Mouse (Mus musculus) leukemia stem cell, adult 10-12 weeks (primary cell): ENCODE measurements around the gene Igfbpl1. TPM values are rescaled to one million over a fixed set of nuclear protein-coding genes. Genes with fewer than 3 reads are reported as not detected.

Experiments used
- polyA plus RNA-seq: library from polyadenylated mRNA; stranded (reverse); fragments of >175 nt; gene quantifications from 2 replicates; pipeline ENCODE4 v1.2.3, GENCODE M21; 2012; ENCODE audit warnings: low replicate concordance

Igfbpl1 gene
- not detected in 2 replicates for polyA plus RNA-seq

DNA sequence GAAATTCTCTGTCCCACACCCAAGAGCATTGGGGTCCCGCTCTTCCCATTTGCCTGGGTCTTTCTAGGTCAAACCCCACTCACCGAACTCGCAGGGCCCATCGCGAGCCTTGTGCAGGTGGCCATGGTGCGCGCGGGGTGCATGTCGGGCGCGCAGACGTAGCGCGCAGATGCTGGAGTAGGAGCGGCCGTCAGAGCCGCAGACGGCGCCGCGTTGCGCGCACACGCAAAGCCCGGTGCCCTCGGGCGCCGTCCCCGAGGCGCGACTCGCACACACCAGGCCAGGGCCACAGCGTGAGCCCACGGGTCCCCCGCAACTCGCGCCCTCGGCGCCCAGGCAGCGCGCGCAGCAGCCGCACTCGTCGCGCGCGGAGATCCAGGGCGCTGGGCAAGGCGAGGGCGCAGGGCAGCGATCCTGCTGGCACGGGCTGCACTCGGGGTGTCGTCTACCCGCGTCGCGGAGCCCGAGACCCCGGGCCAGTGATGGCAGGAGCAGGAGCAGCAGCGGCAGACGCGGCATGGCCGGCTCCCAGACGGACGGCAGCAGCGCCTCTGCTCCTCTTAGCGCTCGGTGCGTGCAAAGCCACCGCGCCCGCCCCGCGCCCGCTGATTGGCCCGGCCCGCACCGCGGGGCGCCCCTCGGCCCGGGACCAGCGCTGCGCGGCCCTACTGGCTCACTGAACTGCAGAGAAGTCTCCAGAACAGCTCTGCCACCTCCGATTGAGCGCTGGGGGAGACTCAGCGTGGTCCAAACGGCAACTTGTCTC is at the start of gene Igfbpl1:
Gene Igfbpl1 (minus strand): TSS at position 649 of the 766 bp plus-strand sequence.

DNA sequence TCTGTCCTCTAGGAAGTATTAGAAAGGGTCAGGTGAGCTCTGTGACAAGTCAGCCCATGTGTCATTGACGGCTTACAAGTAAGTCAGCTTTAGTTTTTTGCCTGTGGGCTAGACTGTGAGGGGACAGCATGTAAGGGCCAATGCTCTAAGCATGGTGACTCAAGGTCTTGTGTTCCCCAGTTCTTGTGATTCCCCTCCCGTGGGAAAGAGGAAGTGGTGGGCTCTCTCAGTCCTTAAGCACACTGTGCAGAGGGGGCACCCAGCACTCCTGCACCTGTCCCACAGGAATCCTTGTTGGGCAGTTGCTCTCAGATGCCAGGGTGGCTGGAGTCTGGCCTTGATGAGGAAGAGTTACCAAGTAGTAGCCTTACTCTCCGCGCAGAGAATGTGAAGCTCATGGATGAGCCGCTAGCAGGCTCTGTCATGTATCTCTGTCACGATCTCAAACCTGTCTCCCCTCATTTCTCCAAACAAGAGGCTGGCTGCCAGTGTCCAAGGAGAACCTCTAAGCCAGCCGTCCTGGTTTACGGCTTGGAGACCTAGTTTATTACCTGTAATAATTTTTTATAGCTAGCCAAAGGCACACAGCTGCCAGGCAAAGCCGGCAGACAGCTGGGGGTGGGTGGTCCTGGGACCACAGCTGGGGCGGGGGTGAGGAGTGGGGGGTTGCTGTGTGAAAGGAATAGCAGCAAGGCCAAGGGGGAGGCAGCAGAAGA is 21.5 kb upstream of the Igfbpl1 start, which contains the start of gene Stra6l:
Gene Stra6l (plus strand): TSS at position 556 of the 716 bp plus-strand sequence.

GRCm38 (mm10) chr4:45798964-45799363 is 27.8 kb downstream of the Igfbpl1 start, which contains the start of gene Aldh1b1:
Gene Aldh1b1 (plus strand): TSS chr4:45799022.

Other genes starting within 250 kb of the Igfbpl1 start
- 2.3 and 3.4 TPM in 2 replicates for gene Aldh1b1, start 27.9 kb downstream of the Igfbpl1 start, polyA plus RNA-seq
- gene Stra6l, start 21.7 kb upstream of the Igfbpl1 start, polyA plus RNA-seq = 0.03 and 0.08 TPM in 2 replicates
- gene Ccdc180, start 63.4 kb upstream of the Igfbpl1 start, polyA plus RNA-seq = not detected in 2 replicates
- gene Tdrd7, start 138.4 kb upstream of the Igfbpl1 start, polyA plus RNA-seq = 0.46 and 0.91 TPM in 2 replicates
- 12.5 and 19.9 TPM in 2 replicates for gene Tmod1, start 212.0 kb upstream of the Igfbpl1 start, polyA plus RNA-seq